Mouse (Mus musculus) heart, adult 18-20 months (tissue): Measurements from ENCODE around the gene Slitrk6. TPM values are rescaled to one million over a fixed set of nuclear protein-coding genes. Genes with fewer than 3 reads are reported as not detected.

Source experiments
- DNase-seq, 2 experiments: peaks; one replicate each; pipeline ENCODE4 v3.0.0; 2021 to 2022; ENCODE audit warnings: mixed read lengths in 1 of 2
- long read RNA-seq, 2 experiments: library from polyadenylated mRNA; stranded (forward); transcript quantifications; one replicate each; pipeline ENCODE4 v2.0.0; 2021
- total RNA-seq, 2 experiments: library from RNA; stranded (reverse); gene quantifications; 2 replicates each; pipeline ENCODE4 v1.2.3; 2021

Gene Slitrk6
- total RNA-seq = under 1 TPM; 0.20 to 0.54 TPM
- long read RNA-seq, experiment 1 = 0 reads
- long read RNA-seq, experiment 2 = 0 reads

DNA sequence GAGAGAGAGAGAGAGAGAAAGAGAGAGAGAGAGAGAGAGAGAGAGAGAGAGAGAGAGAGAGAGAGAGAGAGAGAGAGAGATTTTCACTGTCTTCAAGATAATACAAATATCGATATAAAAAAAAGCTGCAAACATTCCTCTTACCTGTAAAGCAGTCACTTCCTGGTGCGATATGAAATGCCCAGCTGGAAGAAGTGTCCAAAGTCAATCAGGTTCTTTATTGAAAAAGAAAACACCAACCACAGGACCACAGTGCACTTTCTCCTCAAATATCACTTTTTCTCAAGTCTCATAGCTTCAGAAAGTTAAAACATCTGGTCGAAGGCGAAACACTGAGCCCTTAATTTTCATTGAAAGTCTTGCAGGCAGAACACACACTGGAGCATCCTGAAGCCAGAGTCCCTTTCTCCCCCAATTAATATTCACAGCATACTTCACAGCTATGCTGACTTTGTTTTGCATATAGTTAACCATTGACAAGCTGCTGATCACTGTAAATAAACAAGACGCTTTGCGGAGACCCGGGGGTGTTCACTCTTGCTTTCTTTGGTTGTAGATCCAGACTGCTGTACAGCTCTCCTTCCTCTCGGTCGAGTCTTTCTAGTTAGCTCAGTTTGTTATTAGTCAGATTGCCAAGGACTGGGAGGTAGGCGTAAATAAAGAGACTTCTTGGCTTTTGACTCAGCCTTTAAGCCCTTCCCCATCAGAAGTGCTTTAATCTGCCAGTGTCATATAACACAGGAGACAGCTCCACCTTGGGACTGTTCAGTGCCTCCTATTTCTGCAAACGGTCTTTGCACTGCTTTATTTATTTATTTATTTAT is at the start of gene Slitrk6:
Gene Slitrk6 (minus strand): TSS at position 666 of the 824 bp plus-strand sequence.
- peak in 1 of 2 experiments; percentile 1 for DNase-seq

DNA sequence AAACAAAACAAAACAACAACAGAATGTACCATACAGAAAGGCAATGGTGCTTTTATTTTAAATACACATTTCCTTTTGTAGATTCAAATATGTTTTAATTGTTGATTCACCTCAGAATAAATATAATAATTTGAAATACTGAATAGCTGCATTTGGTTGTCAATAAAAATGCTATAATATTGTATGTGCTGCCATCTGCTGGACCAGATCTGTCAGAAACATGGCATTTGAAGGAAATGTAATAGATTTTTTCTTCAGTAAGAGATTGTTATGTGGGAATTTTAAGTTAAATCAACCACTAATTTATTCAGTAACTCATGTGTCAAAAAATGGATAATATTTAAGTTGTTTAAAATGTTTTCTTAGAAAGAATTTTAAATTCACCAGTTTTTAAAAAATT is 22.6 kb upstream of the Slitrk6 start:
- DNase-seq = peak in 1 of 2 experiments; percentile 6

GRCm38 (mm10) chr14:110770694-110771093 is 15.7 kb upstream of the Slitrk6 start:
- no peak for DNase-seq

- no peak for DNase-seq
Observed at GRCm38 (mm10) chr14:110762588-110763220, 7.8 kb upstream of the Slitrk6 start.

GRCm38 (mm10) chr14:110760909-110761308 is 6.0 kb upstream of the Slitrk6 start:
- DNase-seq = no peak

DNA sequence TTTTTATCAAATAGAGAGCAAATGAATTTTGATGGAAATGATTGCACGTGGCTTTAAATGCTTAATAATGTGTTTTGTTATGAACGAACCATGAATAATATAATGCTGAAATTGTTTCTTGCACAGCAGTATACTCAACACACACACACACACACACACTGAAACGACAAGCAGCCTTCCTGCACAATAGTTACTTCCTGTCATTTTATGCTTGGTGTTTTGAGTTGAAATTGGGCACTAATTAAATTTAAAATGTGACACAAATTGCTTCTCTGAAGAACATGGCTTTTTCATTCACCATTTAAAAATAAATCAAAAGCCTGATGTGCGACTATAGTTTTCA is 330 bp upstream of the Slitrk6 start:
- no peak for DNase-seq

GRCm38 (mm10) chr14:110739861-110740260 is 15.1 kb downstream of the Slitrk6 start:
- no peak for DNase-seq

GRCm38 (mm10) chr14:110739368-110739767 is 15.6 kb downstream of the Slitrk6 start:
- no peak for DNase-seq

DNA sequence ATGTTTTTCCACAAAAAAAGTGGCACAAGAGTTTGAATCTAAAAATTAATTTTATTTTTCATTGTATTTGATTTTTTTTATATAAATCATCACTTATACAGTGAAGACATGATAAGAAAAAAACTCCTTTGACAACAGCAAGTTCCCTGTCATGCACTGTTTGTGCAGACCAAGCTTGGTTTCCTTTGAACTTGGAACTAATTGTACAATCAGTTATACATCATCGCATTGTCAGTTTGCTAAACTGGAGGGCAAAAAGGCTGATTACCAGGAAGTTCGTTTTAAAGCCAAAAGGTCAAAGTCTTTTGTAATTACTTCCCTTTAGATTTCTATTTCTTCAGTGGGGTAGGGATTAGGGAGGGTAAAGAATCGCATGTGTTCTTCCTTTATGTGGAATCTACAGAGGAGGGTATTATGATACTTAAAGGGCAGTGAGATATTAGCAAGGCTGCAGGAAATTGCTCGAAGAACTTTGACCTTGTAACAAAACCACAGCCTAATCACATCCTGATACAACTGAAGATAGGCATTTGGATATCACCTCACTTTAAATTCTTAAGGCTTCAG is 26.5 kb downstream of the Slitrk6 start:
- no peak for DNase-seq

- DNase-seq = no peak
Observed at GRCm38 (mm10) chr14:110724026-110724576, 30.8 kb downstream of the Slitrk6 start.
